Comparison of ENCODE assay signal across 17 mouse cellular contexts in genomic region chr6:98221970-98222369, GRCm38 (mm10).
A peak's percentile ranks its signal among the peaks of the same experiment; 100 is the strongest.
DNase-seq lines count a peak whose midpoint lies in the region; ATAC-seq and TF ChIP-seq lines count a peak whose summit lies in the region.
"Had no signal": no experiment of that assay in that cellular context is flagged by ENCODE, and none has a peak within 500 bp of the region (broad histone marks: within the 10 kb centered on the region; RNA-seq: fewer than 3 reads in every experiment).

No protein-coding gene starts in this region.

- H3K27ac ChIP-seq in gastrocnemius, adult 2 months = no peak overlapping the region
- H3K27ac ChIP-seq: hindbrain, embryonic 13.5 days; liver, embryonic 15.5 days; midbrain, embryonic 12.5 days had no signal

- TF ChIP-seq CTCF in gastrocnemius, adult 2 months (IDR thresholded peaks at IDR 0.05) = no peak

- intact Hi-C loops in gastrocnemius, adult 2 months (cut with DNase I) = no loop called here
- intact Hi-C loops in left cerebral cortex, postnatal 36 days (cut with DNase I) = no loop called here
- intact Hi-C loops in heart, postnatal 25 days (cut with DNase I) = no loop called here

- ATAC-seq in frontal cortex, adult (ENCODE audit: low TSS enrichment) = peak; percentile 45
- ATAC-seq: CD4-positive, CD25-positive, alpha-beta regulatory T cell, adult 4 months had no signal

- DNase-seq in gastrocnemius, adult 2 months = no peak
- DNase-seq in gastrocnemius, postnatal 4 days (ENCODE audit: low spot score in 2 of 2) = no peak
- DNase-seq in left cerebral cortex, postnatal 36 days (ENCODE audit: low spot score in 2 of 2) = peak; percentile 33 to 40
- peak; percentile 12 to 18 for DNase-seq in right cerebral cortex, postnatal 36 days (ENCODE audit: low spot score in 2 of 2)
- DNase-seq in heart, postnatal 25 days (ENCODE audit: low spot score) = no peak
- DNase-seq in layer of hippocampus, adult 9-10 months (ENCODE audit: low spot score) = no peak
- DNase-seq: cerebellum, adult 9-10 months; gastrocnemius, postnatal 25 days; kidney, adult 11 months; lung, postnatal 36 days; thymus, adult 18-20 months had no signal

- H3K4me3 ChIP-seq in gastrocnemius, adult 2 months = peak overlapping the region; percentile 45
- H3K4me3 ChIP-seq: erythroblast, embryonic 14.5 days; hindbrain, embryonic 13.5 days; liver, embryonic 15.5 days; midbrain, embryonic 12.5 days had no signal

Comparison
In these comparisons a context has a peak if more than half of its experiments do, and no peak if none do; other contexts are left out.
1. DNase-seq: peak in left cerebral cortex, postnatal 36 days (2 of 2) and right cerebral cortex, postnatal 36 days (2 of 2); none in gastrocnemius, adult 2 months (single experiment), gastrocnemius, postnatal 4 days (0 of 2), heart, postnatal 25 days (single experiment) and layer of hippocampus, adult 9-10 months (single experiment).